Mouse (Mus musculus): ENCODE data around the gene Nr2f2.

The Nr2f2 gene

GRCm38 (mm10) chr7:70365401-70365811 lies 1.1 kb downstream of the Nr2f2 start:
- peak; percentile 65 for DNase-seq (ENCODE audit: low spot score)

- peak; percentile 35 for DNase-seq (ENCODE audit: low spot score)
These were observed 1.7 kb downstream of the Nr2f2 start for GRCm38 (mm10) chr7:70364798-70365197.

GRCm38 (mm10) chr7:70363351-70363750 lies 3.2 kb downstream of the Nr2f2 start:
- no peak for DNase-seq (ENCODE audit: low spot score)

GRCm38 (mm10) chr7:70362526-70363170 lies 3.9 kb downstream of the Nr2f2 start:
- DNase-seq (ENCODE audit: low spot score): peak; percentile 15

- peak; percentile 95 for DNase-seq (ENCODE audit: low spot score)
These were observed 4.9 kb downstream of the Nr2f2 start for GRCm38 (mm10) chr7:70361383-70362364.

- no peak for DNase-seq (ENCODE audit: low spot score)
These were observed 5.7 kb downstream of the Nr2f2 start for GRCm38 (mm10) chr7:70360611-70361382.

- no peak for DNase-seq (ENCODE audit: low spot score)
These were observed 6.5 kb downstream of the Nr2f2 start for GRCm38 (mm10) chr7:70359791-70360581.

GRCm38 (mm10) chr7:70358848-70359591 lies 7.5 kb downstream of the Nr2f2 start:
- no peak for DNase-seq (ENCODE audit: low spot score)

- DNase-seq (ENCODE audit: low spot score): no peak
These were observed 8.3 kb downstream of the Nr2f2 start for GRCm38 (mm10) chr7:70358020-70358847.

GRCm38 (mm10) chr7:70357516-70358019 lies 9.0 kb downstream of the Nr2f2 start:
- DNase-seq (ENCODE audit: low spot score): no peak

- DNase-seq (ENCODE audit: low spot score): no peak
These were observed 9.6 kb downstream of the Nr2f2 start for GRCm38 (mm10) chr7:70356691-70357515.

- no peak for DNase-seq (ENCODE audit: low spot score)
These were observed 10.6 kb downstream of the Nr2f2 start for GRCm38 (mm10) chr7:70355691-70356568.

GRCm38 (mm10) chr7:70355357-70355620 lies 11.2 kb downstream of the Nr2f2 start:
- DNase-seq (ENCODE audit: low spot score): no peak

GRCm38 (mm10) chr7:70354606-70355356 lies 11.8 kb downstream of the Nr2f2 start:
- DNase-seq (ENCODE audit: low spot score): no peak

- DNase-seq (ENCODE audit: low spot score): no peak
These were observed 13.4 kb downstream of the Nr2f2 start for GRCm38 (mm10) chr7:70353151-70353550.

- no peak for DNase-seq (ENCODE audit: low spot score)
These were observed 13.9 kb downstream of the Nr2f2 start for GRCm38 (mm10) chr7:70352617-70353016.

- DNase-seq (ENCODE audit: low spot score): no peak
These were observed 14.5 kb downstream of the Nr2f2 start for GRCm38 (mm10) chr7:70351981-70352560.
